Mouse (Mus musculus) kidney, adult 11 months (tissue): ENCODE measurements around the gene Sash1.

Experiments used
- DNase-seq: peaks from one replicate; pipeline ENCODE4 v3.0.0; 2022

The Sash1 gene

DNA sequence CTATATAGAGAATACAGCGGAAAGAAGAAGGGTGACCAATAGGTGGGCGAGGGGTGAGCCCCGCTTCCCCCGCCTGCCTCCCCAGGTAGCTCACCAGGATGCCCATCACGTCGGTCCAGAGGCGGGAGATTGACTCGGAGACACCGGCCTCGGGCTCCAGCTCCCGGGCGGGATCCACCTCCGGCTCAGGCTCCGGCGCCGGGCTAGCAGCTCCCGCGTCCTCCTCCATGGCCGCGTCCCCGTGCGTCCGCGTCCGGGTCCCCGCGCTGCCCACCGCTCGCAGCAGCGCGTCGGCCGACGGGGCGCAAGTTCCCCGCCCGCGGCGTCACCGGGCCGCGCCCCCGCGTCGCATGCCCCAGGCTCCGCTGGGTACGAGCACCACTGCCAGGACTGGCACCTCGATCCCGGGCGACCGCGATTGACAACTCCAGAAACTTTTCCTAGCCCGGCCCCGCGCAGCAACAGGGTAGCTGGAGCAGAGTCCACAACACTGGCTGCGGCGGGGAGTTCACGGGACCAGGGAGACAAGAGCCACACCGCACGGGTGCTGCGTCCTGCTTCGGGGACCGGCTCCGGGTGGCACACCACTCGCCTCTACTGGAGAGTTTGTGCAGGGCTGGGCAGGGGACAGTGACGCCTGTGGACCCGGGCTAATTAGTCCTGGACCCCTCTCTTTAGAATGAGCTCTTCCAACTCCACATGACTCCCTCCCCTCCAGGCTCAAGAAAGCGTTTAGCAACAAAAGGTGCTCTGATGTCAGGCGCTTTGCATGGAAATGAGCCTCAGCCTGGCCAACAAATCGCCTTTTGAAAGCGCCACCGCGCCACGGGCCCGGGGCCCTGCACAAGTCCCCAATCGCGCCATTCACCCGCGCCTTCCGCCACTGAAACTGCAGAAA is at the start of gene Sash1:
Sash1 (minus strand) TSS at position 441 of the 898 bp plus-strand sequence.
- peak; percentile 93 for DNase-seq

DNA sequence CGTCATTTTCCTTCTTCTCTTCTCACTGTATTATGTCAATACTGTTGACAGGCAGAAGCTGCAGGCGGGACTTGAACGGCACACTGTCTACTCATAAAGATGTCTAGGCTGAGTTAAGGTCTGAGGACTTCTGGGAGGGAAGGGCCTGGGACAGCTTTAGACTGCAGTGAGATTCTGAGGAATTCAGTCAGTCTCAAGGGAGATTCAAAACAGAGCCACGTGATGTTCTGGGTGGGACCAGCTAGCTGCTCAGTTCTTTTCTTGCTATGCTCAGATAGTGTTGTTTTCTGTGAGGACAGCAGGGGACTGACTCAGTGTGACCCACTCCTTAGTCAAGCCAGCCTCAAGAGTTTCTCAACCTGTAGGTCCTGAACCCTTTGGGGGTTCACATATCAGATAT is 49.7 kb upstream of the Sash1 start:
- peak; percentile 30 for DNase-seq

DNA sequence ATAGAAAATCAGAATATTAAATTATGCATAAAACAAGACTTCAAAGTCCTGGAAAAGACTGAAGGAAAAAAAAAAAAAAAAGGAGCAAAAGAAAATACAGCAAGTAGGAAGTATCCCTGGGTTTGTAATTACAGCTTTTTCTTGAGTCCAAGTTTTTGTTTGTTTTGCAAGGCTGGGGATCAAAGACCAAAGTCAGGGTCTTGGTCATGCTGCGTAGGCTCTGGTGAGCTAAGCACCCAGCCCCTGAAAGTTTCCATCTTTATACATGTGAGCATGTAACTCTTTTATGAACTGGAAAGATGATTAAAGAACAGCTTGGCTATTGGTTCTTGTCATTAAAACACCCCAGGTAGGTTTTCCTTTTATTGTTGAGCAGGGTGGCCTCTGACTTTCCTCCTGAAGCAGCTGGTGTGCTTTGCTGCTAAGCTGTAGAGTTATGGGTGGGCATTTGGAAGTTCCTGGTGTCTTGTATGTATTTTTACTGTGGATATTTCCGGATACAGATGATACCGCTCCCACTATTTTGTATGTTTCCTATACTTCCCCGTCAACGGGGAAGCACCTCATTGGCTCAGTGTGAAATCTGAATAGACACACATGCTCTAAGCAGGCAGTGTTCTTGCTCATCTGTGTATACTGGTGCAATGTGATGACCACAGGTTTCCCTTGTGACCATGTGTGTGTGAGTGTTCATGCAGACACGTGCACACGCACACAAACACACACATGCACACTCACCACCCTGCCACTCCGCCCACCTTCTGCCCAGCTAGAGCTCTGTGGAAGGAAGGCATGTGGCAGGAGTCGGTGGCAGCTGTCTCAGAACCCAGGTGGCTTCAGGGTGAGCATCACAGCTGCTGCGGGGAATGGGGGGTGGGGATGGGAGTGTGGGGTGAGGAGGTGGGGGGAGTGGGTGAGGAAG is 47.8 kb upstream of the Sash1 start:
- DNase-seq = peak; percentile 34

DNA sequence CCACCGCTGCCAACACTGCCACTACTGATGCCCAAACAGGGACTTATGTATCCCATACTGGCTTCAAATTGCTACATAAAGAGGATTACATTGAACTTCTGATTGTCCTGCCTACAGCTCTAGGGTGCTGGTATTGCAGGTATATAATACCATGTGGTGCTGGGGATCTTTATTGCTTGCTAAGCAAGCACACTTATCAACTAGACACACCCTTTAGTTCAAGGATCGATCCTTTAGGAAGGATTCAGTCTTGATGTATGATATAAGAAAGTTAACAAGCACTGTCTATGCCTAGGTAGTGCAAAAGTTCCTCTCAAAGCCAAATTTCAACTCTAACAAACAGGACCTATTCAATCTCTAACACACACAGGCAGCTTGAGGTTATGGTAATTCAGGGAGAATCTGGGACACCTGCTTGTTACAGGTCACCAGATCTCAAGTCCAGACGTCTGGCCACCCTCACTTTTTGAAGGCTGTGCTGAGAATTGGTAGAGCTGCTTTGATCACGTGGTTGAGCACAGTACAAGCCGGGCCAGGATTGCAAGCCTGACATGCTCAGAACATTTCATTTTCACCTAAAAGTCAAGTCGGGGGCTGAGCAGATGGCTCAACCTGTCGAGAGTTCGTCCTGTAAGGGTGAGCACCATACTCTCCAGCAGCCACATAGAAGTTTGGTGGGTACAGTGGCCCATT is 45.8 kb upstream of the Sash1 start:
- peak; percentile 41 for DNase-seq

GRCm38 (mm10) chr10:8930672-8931071 is 44.8 kb upstream of the Sash1 start:
- DNase-seq = no peak

DNA sequence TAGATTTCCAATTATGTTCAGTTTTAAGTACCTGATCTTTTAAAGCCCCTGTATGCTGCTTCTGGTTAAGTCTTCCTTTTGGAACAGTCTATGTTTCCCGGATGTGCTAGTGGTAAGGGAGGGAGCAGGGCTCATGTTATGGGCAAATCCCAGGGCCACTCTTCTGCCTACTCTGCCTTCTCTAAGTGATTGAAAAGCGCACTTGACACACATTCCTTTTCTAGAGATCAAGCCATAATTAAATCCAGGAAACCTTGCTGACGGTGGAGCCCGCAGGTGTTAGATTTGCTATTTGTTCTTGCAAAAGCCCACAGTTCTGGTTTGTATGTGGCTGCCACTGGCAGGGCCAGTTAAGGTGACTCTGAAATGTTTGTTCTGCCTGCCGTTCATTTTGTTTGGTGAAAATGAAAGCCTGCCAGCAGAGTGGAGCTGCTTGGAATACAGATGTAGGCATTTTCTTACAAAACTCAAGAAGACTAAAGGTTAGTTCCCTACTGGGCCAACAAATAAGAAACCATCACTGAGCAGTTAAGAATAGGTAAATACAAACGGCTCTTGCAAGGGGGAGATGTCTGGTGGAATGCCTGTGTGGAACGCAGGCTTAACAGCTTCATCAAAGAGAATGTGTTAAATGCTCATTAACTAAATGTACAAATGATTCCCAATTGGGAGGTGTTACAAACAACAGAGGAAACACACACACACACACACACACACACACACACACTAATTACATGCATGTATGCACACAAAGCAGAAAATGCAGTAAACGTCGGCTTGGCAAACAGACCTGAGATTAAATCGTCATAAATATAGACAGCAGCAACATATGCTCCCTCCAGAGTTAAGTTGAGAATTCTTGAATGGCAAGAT is 43.1 kb upstream of the Sash1 start:
- peak; percentile 14 for DNase-seq

DNA sequence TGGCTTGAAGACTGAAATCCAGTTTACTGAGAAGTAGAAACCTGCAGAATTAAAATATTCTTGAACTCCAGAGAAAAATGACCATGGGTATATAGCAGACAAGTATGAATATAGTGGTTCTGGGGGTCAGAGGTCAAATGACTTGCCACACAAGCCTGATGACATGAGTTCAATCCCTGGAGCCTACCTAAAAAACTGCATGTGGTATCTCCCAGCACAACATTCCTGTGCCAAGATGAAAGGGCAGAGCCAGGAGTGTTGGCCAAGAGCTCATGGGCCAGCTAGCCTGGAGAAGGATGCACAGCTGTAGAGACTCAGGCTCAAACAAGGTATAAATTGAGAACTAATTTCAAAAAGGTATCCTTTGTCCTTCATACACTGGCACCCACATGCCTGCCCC is 42.4 kb upstream of the Sash1 start:
- DNase-seq = no peak

GRCm38 (mm10) chr10:8926906-8927305 is 41.0 kb upstream of the Sash1 start:
- peak; percentile 12 for DNase-seq

GRCm38 (mm10) chr10:8926295-8926694 is 40.4 kb upstream of the Sash1 start:
- no peak for DNase-seq

DNA sequence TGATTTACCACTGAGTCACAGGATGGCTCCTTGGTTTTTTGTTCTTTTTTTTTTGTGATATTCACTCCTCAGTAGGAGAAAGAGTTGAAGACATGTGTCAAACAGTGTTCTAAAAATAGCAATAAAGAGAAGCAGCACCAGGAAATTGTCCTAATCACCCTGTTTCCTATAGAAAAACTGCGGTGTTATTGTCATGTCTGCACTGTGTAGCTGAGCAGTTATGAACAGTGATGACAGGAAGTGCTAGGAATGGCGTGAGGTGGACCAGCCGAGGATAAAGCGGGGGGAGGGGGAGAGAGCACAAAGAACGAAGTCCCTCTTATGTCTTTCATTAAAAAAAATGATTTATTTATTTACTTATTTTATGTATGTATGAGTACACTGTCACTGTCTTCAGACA is 39.4 kb upstream of the Sash1 start:
- no peak for DNase-seq

GRCm38 (mm10) chr10:8921098-8921693 is 35.3 kb upstream of the Sash1 start:
- no peak for DNase-seq

DNA sequence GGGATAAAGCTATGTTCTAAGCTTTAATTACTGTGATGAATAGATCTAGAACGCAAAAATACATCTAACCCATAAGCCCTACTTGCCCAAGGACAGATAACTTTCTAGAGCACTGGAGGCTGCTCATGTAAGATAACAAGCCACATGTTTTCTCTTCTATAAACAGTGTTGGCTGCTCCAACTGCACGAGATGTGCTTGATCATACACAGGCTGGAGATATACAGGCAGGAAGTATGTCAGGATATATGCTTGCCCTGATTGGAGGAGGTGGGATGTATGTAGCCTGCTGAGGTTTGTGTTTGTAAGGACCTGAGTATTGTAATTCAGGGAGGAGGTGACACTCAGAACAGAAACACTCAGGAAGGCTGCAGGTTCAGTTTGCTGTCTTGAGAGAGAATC is 31.9 kb upstream of the Sash1 start:
- DNase-seq = no peak

DNA sequence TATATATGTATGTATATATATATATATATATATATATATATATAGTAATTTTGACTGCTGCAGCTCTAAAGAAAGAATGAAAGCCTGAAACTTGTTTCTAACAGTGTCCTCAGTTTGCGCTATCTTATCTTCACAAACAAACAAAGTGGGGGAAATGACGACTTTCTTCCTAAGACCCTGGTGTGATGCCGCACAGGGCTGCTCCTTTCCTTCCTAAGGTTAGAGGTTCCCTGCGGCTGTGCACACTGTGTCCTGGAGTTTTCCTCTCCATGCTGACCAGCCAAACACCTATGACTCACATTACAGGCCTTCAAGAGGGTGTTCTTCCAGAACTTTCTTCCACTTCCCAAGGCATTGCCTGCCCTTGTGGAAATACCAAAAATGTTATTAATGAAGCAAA is 31.5 kb upstream of the Sash1 start:
- DNase-seq = peak; percentile 30

GRCm38 (mm10) chr10:8915755-8916154 is 29.9 kb upstream of the Sash1 start:
- DNase-seq = no peak

DNA sequence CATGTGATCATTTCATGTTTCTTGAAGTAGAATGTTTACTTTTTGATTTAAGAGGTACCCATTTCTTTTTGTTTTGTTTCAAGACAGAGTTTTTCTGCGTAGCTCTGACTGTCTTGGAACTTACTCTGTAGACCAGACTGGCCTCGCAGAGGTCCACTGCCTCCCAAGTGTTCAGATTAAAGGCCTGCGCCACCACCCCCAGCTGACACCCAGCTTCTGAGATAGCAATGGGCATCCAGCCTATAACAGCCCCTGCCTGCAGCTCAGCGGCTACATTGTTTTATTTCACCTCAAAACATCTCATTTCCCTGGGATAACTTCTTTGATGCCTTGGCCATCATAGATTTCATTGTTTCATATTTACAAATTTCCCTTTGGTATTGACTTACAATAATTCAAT is 28.0 kb upstream of the Sash1 start:
- no peak for DNase-seq

DNA sequence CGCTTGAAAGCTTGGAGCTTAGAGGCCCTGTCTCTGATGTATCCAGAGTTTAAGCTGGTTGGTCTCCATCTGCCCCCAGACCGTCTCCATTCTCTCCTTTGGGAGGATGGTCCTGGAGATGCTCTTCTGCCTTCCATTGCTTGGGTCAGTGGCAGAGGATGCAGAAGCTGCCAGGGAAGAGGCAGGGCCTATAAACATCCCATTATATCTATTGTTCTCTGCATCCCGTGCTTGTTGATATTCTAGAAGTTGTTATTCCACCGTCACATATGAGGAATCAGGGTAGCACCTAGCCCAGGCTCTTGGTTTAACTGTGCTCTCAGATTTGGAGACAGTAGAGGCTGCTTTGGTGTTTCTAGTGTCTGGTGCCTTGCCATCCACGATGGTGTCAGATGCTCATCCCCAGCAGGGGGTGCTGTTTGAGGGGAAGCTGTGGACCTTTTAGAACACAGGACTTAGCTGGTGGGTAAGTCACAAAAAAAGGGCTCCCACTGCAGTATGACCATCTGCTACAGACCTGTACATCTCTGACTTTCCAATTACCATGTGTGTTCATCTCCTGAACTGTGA is 26.9 kb upstream of the Sash1 start:
- no peak for DNase-seq

DNA sequence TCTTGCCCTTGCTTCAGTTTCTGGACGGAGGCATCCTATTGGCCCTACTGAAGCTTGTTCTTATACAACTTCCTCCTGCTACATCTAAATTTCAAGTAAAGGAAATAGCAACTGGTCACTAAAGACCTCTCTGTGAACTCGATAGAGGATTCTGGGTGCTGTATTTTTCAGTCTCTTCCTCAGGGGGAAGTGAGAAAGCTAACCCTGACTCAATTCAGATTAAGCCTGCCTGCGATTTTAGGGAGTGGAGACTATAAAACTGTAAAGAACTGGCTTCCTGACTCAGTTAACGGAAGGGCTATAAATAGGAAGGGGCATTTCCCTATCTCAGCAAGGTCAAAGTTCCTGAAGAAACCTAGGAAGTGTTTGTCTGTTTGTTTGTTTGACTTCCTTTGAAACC is 26.3 kb upstream of the Sash1 start:
- no peak for DNase-seq

DNA sequence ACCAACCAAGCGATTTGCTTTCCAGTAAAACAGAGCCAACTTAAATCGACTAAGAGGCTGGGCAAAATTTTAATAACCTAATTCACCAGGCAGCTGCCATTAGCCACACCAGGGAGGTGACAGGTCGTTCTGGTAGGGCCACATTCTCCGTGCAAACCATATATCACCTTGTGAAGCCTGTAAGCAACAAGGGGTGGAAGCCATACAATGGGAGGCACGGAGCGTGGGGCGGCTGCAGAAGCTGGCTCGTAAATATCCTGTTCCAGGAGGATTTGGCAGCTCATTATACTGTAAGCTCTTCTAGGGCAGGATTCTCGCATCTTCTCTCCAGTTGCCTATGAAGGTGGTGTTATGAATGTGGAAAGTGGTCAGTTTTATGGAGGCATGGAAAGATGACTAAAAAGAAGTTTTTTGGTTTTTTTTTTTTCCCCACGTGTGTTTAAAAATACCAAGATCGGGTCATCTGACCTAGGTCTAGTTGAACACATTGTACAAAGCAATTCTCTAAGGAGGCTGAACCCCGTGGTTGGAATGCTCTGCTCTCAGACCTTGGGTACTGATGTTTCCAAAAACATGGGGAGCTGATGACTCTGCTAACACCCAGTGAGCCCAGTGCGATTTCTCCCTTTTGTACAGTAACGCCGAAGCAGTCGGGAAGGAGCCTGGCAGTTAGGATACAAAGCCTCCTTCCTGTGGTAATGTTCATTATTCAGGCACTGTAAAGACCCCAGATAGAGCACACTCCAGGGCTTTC is 24.5 kb upstream of the Sash1 start:
- no peak for DNase-seq

DNA sequence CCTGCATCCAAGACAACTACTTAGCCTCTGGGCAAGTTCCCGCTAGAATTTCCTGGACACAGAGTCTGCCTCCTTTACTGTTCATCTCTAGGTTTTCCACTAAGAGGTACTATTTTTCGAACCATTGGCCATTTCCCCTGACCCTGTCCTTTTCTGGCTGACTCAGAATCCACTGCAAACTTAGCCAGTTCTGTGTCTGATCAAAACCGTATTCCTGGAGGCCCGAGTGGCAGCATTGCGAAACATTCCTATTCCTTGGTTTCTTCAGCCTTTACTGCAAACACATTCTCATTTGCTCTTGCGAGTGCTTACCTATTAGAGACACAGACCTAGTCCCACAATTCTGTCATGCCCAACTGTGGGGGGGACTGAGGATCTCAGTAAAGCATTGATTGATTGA is 17.2 kb upstream of the Sash1 start:
- no peak for DNase-seq

DNA sequence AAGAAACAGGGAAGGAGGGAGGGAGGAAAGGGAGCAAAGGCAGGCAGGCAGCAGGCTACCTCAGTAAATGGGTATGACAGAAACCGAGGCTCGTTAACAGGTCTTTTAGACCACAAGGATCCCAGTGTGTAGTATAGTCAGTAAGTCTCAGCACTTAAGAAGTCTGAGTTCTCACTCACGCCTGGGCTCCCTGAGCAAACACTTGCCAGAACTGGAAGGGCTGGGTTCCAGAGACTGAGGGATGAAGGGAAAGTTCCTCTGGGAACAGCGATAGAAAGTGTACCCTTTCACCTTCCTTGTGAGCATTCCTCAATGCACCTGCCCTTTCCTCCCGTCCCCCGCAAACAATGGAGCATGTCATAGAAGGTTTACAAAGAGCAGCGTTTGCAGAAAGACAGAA is 16.5 kb upstream of the Sash1 start:
- DNase-seq = no peak
